ENCODE assay signal across 8 mouse cellular contexts in the genomic region with DNA sequence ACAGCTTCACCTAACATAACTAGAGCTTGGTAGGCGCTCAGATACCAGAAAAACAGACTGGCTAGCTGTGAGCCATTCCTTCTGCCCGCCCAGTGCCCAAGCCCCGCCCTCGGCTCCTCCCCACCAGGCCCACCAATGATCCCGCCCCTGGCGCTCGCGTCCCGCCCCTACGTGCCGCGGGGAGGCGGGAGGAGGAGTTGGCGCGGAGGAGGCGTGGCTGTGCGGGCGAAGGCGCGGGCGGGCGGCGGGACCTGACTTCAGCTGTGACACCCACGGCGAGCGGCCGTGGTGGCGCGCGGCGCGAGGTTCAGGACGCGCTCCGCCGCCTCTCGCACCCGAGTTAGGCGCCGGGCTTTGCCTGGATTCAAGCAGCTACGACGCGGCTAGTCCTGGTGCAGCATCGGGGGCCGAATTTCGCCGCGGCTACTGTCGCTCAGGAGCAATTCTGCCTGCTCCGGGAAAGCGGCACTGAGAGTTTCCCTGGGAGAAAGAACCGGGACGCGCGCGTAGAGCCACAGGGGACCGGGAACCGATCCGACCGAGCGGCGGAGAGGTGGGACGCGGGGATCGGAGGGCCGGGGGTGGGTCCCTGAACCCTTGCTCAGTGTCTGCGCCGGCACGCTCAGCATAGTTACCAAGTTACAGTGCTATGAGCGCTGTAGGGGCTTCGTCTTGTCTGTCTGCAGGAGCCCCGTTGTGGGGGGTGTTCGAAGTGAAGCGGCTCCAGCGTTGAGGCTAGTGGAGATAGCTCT. TPM values are rescaled to one million over a fixed set of nuclear protein-coding genes. Genes with fewer than 3 reads are reported as not detected.
A peak's percentile ranks its signal among the peaks of the same experiment; 100 is the strongest.
DNase-seq lines count a peak whose midpoint lies in the region; ATAC-seq and TF ChIP-seq lines count a peak whose summit lies in the region.

Gene Eepd1 (plus strand): TSS at position 204 of the 752 bp plus-strand sequence.

- H3K9ac ChIP-seq in ES-Bruce4 (ENCODE audit: low read depth, poor library complexity, severe bottlenecking) = peak within 1 kb of the TSS; percentile 80
- peak within 1 kb of the TSS; percentile 77 for H3K9ac ChIP-seq in forebrain, embryonic 14.5 days (ENCODE audit: low read length)
- H3K9ac ChIP-seq in neural tube, embryonic 15.5 days (replicated peaks) = peak within 1 kb of the TSS; percentile 74

- H3K9me3 ChIP-seq in ES-Bruce4 (replicated peaks; ENCODE audit: control insufficient read depth, insufficient read depth, low read length, poor library complexity, severe bottlenecking) = no peaks in the 10 kb centered on the region
- H3K9me3 ChIP-seq in forebrain, embryonic 14.5 days (replicated peaks; ENCODE audit: control insufficient read depth, low read length) = no peaks in the 10 kb centered on the region
- H3K9me3 ChIP-seq in neural tube, embryonic 15.5 days (replicated peaks) = no peaks in the 10 kb centered on the region

- no peak for TF ChIP-seq POLR2A in ES-Bruce4 (IDR thresholded peaks at IDR 0.05; ENCODE audit: insufficient read depth, low read length)

- WGBS in forebrain, embryonic 14.5 days = under 1% methylated on average over 74 of the region's 75 CpGs
- under 1% methylated on average over 74 of the region's 75 CpGs for WGBS in neural tube, embryonic 15.5 days

- TF ChIP-seq CTCF in ES-Bruce4 (IDR thresholded peaks at IDR 0.05; ENCODE audit: low read depth, low read length) = no peak

- H3K4me2 ChIP-seq in forebrain, embryonic 14.5 days (ENCODE audit: low read length) = peak within 1 kb of the TSS; percentile 77
- H3K4me2 ChIP-seq in neural tube, embryonic 15.5 days = peak within 1 kb of the TSS; percentile 87

- DNase-seq in forebrain, embryonic 14.5 days (ENCODE audit: low spot score) = peak; percentile 94
- DNase-seq in heart, postnatal 14 days = peak; percentile 98 to 99
- DNase-seq in layer of hippocampus, adult 11-12 months (ENCODE audit: low spot score) = peak; percentile 94
- peak; percentile 94 to 95 for DNase-seq in lung, adult 18-20 months
- peak; percentile 92 for DNase-seq in testis, postnatal 14 days (ENCODE audit: low spot score)

- H3K4me3 ChIP-seq in ES-Bruce4 (ENCODE audit: low read depth, low read length) = peak within 1 kb of the TSS; percentile 66
- peak within 1 kb of the TSS; percentile 63 for H3K4me3 ChIP-seq in forebrain, embryonic 14.5 days (ENCODE audit: low read depth, low read length)
- peak within 1 kb of the TSS; percentile 85 for H3K4me3 ChIP-seq in neural tube, embryonic 15.5 days (replicated peaks)

- H3K4me1 ChIP-seq in ES-Bruce4 (ENCODE audit: control insufficient read depth, insufficient read depth, low read length) = no peaks in the 10 kb centered on the region
- peaks cover 16% of the 10 kb centered on the region for H3K4me1 ChIP-seq in forebrain, embryonic 14.5 days (ENCODE audit: control insufficient read depth, insufficient read depth, low read length)
- peaks cover 46% of the 10 kb centered on the region for H3K4me1 ChIP-seq in neural tube, embryonic 15.5 days

- no peaks in the 10 kb centered on the region for H3K27me3 ChIP-seq in ES-Bruce4 (ENCODE audit: control insufficient read depth, insufficient read depth, low read length, poor library complexity, severe bottlenecking)
- no peaks in the 10 kb centered on the region for H3K27me3 ChIP-seq in forebrain, embryonic 14.5 days (replicated peaks; ENCODE audit: control insufficient read depth, insufficient read depth, low read length)
- no peaks in the 10 kb centered on the region for H3K27me3 ChIP-seq in neural tube, embryonic 15.5 days (replicated peaks)

- no peak within 1 kb of the TSS for H3K27ac ChIP-seq in ES-Bruce4 (ENCODE audit: insufficient read depth, low read length)
- no peak within 1 kb of the TSS for H3K27ac ChIP-seq in forebrain, embryonic 14.5 days (ENCODE audit: low read depth, low read length)
- peak within 1 kb of the TSS; percentile 75 for H3K27ac ChIP-seq in neural tube, embryonic 15.5 days (replicated peaks)

- intact Hi-C loops in heart, postnatal 14 days (cut with DNase I) = loop anchor here (1.0 to 5.0 kb wide), 6 partner anchors 36 to 329 kb away; partner anchors contain the start of genes Herpud2 and Sept7

- H3K36me3 ChIP-seq in ES-Bruce4 (ENCODE audit: control insufficient read depth, insufficient read depth, low read length, poor library complexity, severe bottlenecking) = no peaks in the 10 kb centered on the region
- no peaks in the 10 kb centered on the region for H3K36me3 ChIP-seq in forebrain, embryonic 14.5 days (ENCODE audit: control insufficient read depth, insufficient read depth, low read length)
- H3K36me3 ChIP-seq in neural tube, embryonic 15.5 days = no peaks in the 10 kb centered on the region

- ATAC-seq in cerebellum, adult (ENCODE audit: insufficient number of reproducible peaks, low FRiP score, low TSS enrichment) = peak; percentile 91
- peak; percentile 99 for ATAC-seq in forebrain, embryonic 14.5 days
- ATAC-seq in neural tube, embryonic 15.5 days (ENCODE audit: low FRiP score) = peak; percentile 99

- no peak for TF ChIP-seq EP300 in ES-Bruce4 (IDR thresholded peaks at IDR 0.05; ENCODE audit: insufficient read depth, low read depth, low read length)

RNA-seq across cellular contexts. Expression of gene Eepd1, which starts in this region (rescaled TPM):
- 1.2 and 1.6 TPM in 2 replicates for polyA plus RNA-seq in ES-Bruce4 (2011; ENCODE audit: insufficient read depth, insufficient read length, low read depth, missing spikeins)
- 9.7 and 11.6 TPM in 2 replicates for polyA plus RNA-seq in forebrain, embryonic 14.5 days (2014; fragmentation: Nextera tagmentation; extraction: Ambion mirVana)
- total RNA-seq in heart, postnatal 14 days (2021) = 10 to 100 TPM; 23.2 to 24.0 TPM
- polyA plus RNA-seq in neural tube, embryonic 15.5 days (2015; fragmentation: Nextera tagmentation; extraction: Ambion mirVana) = 16.7 and 19.2 TPM in 2 replicates
